Mouse (Mus musculus): ENCODE measurements around the gene Ankrd22.
A peak's percentile ranks its signal among the peaks of the same experiment; 100 is the strongest.

The Ankrd22 gene

GRCm38 (mm10) chr19:34180316-34180715 is 14.5 kb upstream of the Ankrd22 start:
- DNase-seq: no peak

GRCm38 (mm10) chr19:34179136-34179535 is 13.3 kb upstream of the Ankrd22 start:
- no peak for DNase-seq

- no peak for DNase-seq
These were observed 8.2 kb upstream of the Ankrd22 start for GRCm38 (mm10) chr19:34174004-34174403.

- no peak for DNase-seq
These were observed 5.3 kb upstream of the Ankrd22 start for GRCm38 (mm10) chr19:34171167-34171566.

- DNase-seq: no peak
These were observed 3.3 kb upstream of the Ankrd22 start for GRCm38 (mm10) chr19:34169121-34169520.

GRCm38 (mm10) chr19:34167896-34168661 is 2.2 kb upstream of the Ankrd22 start:
- DNase-seq: no peak

- DNase-seq: no peak
These were observed 533 bp upstream of the Ankrd22 start for GRCm38 (mm10) chr19:34166386-34166785.

GRCm38 (mm10) chr19:34162693-34163092 is 3.2 kb downstream of the Ankrd22 start:
- no peak for DNase-seq

- no peak for DNase-seq
These were observed 12.3 kb downstream of the Ankrd22 start for GRCm38 (mm10) chr19:34153263-34154144.

- peak in 1 of 2 experiments; percentile 12 for DNase-seq
These were observed 13.9 kb downstream of the Ankrd22 start for GRCm38 (mm10) chr19:34151909-34152308.

- no peak for DNase-seq
These were observed 17.4 kb downstream of the Ankrd22 start for GRCm38 (mm10) chr19:34148421-34148820.

GRCm38 (mm10) chr19:34139431-34140046 is 26.3 kb downstream of the Ankrd22 start:
- no peak for DNase-seq

GRCm38 (mm10) chr19:34138720-34139430 is 27.0 kb downstream of the Ankrd22 start:
- no peak for DNase-seq

GRCm38 (mm10) chr19:34120107-34120731 is 45.6 kb downstream of the Ankrd22 start:
- DNase-seq: no peak

GRCm38 (mm10) chr19:34119653-34120052 is 46.2 kb downstream of the Ankrd22 start:
- DNase-seq: no peak

- no peak for DNase-seq
These were observed 46.8 kb downstream of the Ankrd22 start for GRCm38 (mm10) chr19:34119102-34119501.

GRCm38 (mm10) chr19:34104841-34105240 is 61.0 kb downstream of the Ankrd22 start:
- no peak for DNase-seq

GRCm38 (mm10) chr19:34101888-34102287 is 64.0 kb downstream of the Ankrd22 start:
- DNase-seq: no peak

GRCm38 (mm10) chr19:34100633-34101032 is 65.2 kb downstream of the Ankrd22 start, which contains the start of gene Lipm:
TSS of gene Lipm (plus strand) at chr19:34100933.
- no peak for DNase-seq

GRCm38 (mm10) chr19:34096228-34096627 is 69.6 kb downstream of the Ankrd22 start:
- DNase-seq: peak; percentile 16 to 53

GRCm38 (mm10) chr19:34095381-34095780 is 70.5 kb downstream of the Ankrd22 start:
- peak in 1 of 2 experiments; percentile 2 for DNase-seq
